Mouse (Mus musculus) olfactory bulb, adult 2 months (tissue): ENCODE results near the gene Slc36a1. TPM values are rescaled to one million over a fixed set of nuclear protein-coding genes. Genes with fewer than 3 reads are reported as not detected.

ENCODE experiments used
- H3K27ac ChIP-seq: fragments of 200-500 bp; 2 replicates; pipeline ENCODE4 v1.5.1; 2012; ENCODE audit warnings: low read depth, low read length; ENCODE audit not compliant: insufficient read depth
- H3K4me1 ChIP-seq: fragments of 200-500 bp; 2 replicates; pipeline ENCODE4 v1.6.1; 2012; ENCODE audit warnings: low read length; ENCODE audit not compliant: control insufficient read depth, insufficient read depth
- H3K4me3 ChIP-seq: fragments of 200-500 bp; 2 replicates; pipeline ENCODE4 v1.5.1; 2012; ENCODE audit warnings: mild to moderate bottlenecking, low read depth, low read length, moderate library complexity; ENCODE audit not compliant: insufficient read depth
- CTCF ChIP-seq: fragments of 200-500 bp; IDR thresholded peaks from 2 replicates; pipeline ENCODE4 v1.5.1; 2012; ENCODE audit warnings: low read depth, mild to moderate bottlenecking, low read length, moderate library complexity; ENCODE audit not compliant: insufficient read depth
- POLR2A ChIP-seq: fragments of 200-500 bp; IDR thresholded peaks from 2 replicates; pipeline ENCODE4 v1.6.1; 2012; ENCODE audit warnings: mild to moderate bottlenecking, low read depth, low read length, moderate library complexity; ENCODE audit not compliant: insufficient read depth
- WGBS: fragments of 180-500 bp; shearing (Covaris S2); methylation state at CpG from one replicate; pipeline ENCODE4 v1.1.7; 2018; 5-methylcytosine and 5-hydroxymethylcytosine counted together
- polyA plus RNA-seq: library from polyadenylated mRNA; stranded (reverse); fragments of >200 nt; gene quantifications from 2 replicates; pipeline ENCODE4 v1.2.4, GENCODE M21; 2012; ENCODE audit warnings: low replicate concordance; ENCODE audit not compliant: missing spikeins, insufficient read depth, insufficient read length

Gene Slc36a1
- polyA plus RNA-seq, 1 experiment, result not detected

DNA sequence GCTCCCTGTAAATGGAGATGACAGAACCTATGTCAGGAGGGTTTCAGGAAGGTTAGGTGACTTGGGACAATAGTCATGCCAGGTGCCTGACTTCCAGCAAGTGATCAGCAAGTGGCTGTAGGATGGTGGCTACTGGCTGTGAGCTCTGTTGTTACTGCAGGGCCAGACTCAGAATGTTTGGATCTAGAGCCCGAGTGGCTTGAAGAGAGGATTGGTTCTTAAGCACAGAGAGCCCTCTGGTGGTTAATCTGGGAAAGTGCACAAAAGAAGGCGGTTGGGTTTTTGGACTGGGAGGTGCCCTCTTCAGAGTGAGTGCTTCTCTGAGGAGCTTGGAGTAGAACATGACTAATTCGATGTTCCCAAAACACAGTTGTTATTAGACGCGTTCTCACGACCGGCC, 36.4 kb downstream of the Slc36a1 start:
- H3K4me1 ChIP-seq, result no peaks in the 10 kb centered on the region
- H3K4me3 ChIP-seq, result no peak overlapping the region
- H3K27ac ChIP-seq, result no peak overlapping the region
- TF ChIP-seq CTCF (no peak), POLR2A (no peak)
- WGBS, result 26% methylated on average over 7 of the region's 7 CpGs

DNA sequence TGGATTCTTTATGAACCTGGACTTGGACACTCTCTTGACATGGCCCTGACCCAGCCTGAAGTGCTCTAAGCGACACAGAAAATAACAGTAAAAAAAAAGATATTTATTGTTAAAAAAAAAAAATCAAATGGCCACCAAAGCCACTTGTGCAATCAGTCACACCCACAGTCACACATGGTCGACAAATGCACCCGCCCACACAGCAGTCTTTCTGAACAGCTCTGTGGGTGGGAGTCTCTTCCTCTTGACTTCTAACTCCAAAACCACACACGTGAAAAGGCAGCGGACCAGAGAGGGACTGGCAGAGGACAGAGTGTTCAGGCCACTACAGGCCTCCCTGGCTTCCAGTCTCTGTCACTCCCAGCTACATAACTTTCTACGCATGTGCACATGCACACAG, 46.4 kb downstream of the Slc36a1 start:
- Histone ChIP-seq H3K27ac (no peak overlapping the region), H3K4me1 (peaks cover 3% of the 10 kb centered on the region; the same call in 1 of the 2 replicates), H3K4me3 (no peak overlapping the region)
- 66% methylated on average over 6 of the region's 6 CpGs for WGBS
- TF ChIP-seq CTCF (no peak), POLR2A (no peak)

DNA sequence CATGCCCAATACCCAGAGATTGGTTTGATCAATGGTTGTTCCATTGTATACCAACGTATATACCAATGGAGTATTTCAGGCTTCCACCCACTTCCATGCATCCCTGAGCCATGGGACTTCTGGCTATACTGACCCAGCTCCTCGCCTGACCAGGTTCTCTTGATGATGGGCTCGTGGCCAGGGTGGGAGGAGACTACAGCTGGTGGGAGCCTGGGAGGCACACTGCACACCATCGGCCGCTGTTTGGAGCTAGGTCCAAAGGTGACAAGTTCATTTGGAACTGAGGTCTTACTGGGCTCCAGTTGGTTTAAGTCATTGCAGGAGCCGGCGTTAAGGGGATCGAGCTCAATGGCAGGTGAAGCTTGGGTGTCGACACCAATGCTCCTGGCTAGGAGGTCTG, 49.2 kb downstream of the Slc36a1 start:
- 86% methylated on average over 9 of the region's 9 CpGs for WGBS
- Histone ChIP-seq H3K4me3 (no peak overlapping the region), H3K4me1 (peaks cover 3% of the 10 kb centered on the region; the same call in 1 of the 2 replicates), H3K27ac (no peak overlapping the region)
- TF ChIP-seq CTCF (no peak), POLR2A (no peak)

GRCm38 (mm10) chr11:55261105-55261504, 57.0 kb downstream of the Slc36a1 start:
- no peak overlapping the region for H3K4me3 ChIP-seq
- no peaks in the 10 kb centered on the region for H3K4me1 ChIP-seq
- TF ChIP-seq CTCF, result no peak
- TF ChIP-seq POLR2A, result no peak
- 89% methylated on average over 4 of the region's 4 CpGs for WGBS
- no peak overlapping the region for H3K27ac ChIP-seq

DNA sequence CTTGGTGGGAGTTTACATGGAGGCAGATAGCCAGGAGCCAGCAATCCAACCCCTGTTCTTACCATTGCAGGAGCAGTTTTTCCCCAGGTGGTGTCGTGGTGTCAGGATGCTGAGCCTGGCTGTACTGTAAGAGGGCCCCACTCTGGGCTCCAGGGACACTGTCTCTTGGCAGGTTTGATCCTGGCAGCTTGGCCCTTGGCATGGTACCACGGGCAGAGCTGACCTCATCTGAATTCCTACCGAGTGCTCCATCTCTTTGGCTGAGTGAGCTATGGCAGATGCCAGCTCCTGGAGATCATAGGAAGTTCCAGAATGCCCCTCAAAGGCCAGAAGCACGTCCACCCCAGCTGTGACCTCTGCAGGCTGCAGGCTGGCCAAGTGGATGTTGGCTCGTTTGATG, 57.9 kb downstream of the Slc36a1 start:
- no peaks in the 10 kb centered on the region for H3K4me1 ChIP-seq
- WGBS, result 38% methylated on average over 5 of the region's 5 CpGs

GRCm38 (mm10) chr11:55264318-55264717, 60.2 kb downstream of the Slc36a1 start:
- TF ChIP-seq CTCF (no peak), POLR2A (no peak)
- no peak overlapping the region for H3K4me3 ChIP-seq
- H3K27ac ChIP-seq, result no peak overlapping the region
- WGBS, result 94% methylated on average over 2 of the region's 2 CpGs
- H3K4me1 ChIP-seq, result no peaks in the 10 kb centered on the region

More for the DNA sequence above, 57.9 kb downstream of the Slc36a1 start:
- Histone ChIP-seq H3K27ac (no peak overlapping the region), H3K4me3 (no peak overlapping the region)
- TF ChIP-seq CTCF, result no peak
- no peak for TF ChIP-seq POLR2A

GRCm38 (mm10) chr11:55265647-55266046, 61.5 kb downstream of the Slc36a1 start:
- WGBS, result 70% methylated on average over 2 of the region's 2 CpGs
- no peak overlapping the region for H3K27ac ChIP-seq
- TF ChIP-seq POLR2A, result no peak
- no peak for TF ChIP-seq CTCF
- H3K4me1 ChIP-seq, result no peaks in the 10 kb centered on the region
- no peak overlapping the region for H3K4me3 ChIP-seq

GRCm38 (mm10) chr11:55268580-55268979, 64.4 kb downstream of the Slc36a1 start:
- TF ChIP-seq POLR2A (no peak), CTCF (no peak)
- no peak overlapping the region for H3K4me3 ChIP-seq
- 89% methylated on average over 6 of the region's 6 CpGs for WGBS

GRCm38 (mm10) chr11:55274756-55275155, 70.6 kb downstream of the Slc36a1 start:
- TF ChIP-seq CTCF (no peak), POLR2A (no peak)
- WGBS, result 70% methylated on average over 6 of the region's 6 CpGs
- no peak overlapping the region for H3K4me3 ChIP-seq
- H3K4me1 ChIP-seq, result peaks cover 3% of the 10 kb centered on the region; the same call in 1 of the 2 replicates
- no peak overlapping the region for H3K27ac ChIP-seq

More at GRCm38 (mm10) chr11:55268580-55268979, 64.4 kb downstream of the Slc36a1 start:
- Histone ChIP-seq H3K27ac (no peak overlapping the region), H3K4me1 (no peaks in the 10 kb centered on the region)

Other genes with a start within 250 kb of the Slc36a1 start
- gene Tnip1, start 241.4 kb upstream of the Slc36a1 start, polyA plus RNA-seq, result 110 TPM in 1 of 2 replicates, not detected in the other
- gene Anxa6, start 170.9 kb upstream of the Slc36a1 start, polyA plus RNA-seq, result not detected in 2 replicates
- gene Ccdc69, start 126.2 kb upstream of the Slc36a1 start, polyA plus RNA-seq, result not detected in 2 replicates
- gene Gm2a, start 106.2 kb upstream of the Slc36a1 start, polyA plus RNA-seq, result not detected in 2 replicates
- gene Slc36a3, start 52.6 kb upstream of the Slc36a1 start, polyA plus RNA-seq, result not detected in 2 replicates
- not detected in 2 replicates for gene Slc36a2, start 19.3 kb upstream of the Slc36a1 start, polyA plus RNA-seq
- not detected in 2 replicates for gene Fat2, start 132.2 kb downstream of the Slc36a1 start, polyA plus RNA-seq
- gene Sparc, start 218.8 kb downstream of the Slc36a1 start, polyA plus RNA-seq, result 225 and 437 TPM in 2 replicates